In the genomic region with DNA sequence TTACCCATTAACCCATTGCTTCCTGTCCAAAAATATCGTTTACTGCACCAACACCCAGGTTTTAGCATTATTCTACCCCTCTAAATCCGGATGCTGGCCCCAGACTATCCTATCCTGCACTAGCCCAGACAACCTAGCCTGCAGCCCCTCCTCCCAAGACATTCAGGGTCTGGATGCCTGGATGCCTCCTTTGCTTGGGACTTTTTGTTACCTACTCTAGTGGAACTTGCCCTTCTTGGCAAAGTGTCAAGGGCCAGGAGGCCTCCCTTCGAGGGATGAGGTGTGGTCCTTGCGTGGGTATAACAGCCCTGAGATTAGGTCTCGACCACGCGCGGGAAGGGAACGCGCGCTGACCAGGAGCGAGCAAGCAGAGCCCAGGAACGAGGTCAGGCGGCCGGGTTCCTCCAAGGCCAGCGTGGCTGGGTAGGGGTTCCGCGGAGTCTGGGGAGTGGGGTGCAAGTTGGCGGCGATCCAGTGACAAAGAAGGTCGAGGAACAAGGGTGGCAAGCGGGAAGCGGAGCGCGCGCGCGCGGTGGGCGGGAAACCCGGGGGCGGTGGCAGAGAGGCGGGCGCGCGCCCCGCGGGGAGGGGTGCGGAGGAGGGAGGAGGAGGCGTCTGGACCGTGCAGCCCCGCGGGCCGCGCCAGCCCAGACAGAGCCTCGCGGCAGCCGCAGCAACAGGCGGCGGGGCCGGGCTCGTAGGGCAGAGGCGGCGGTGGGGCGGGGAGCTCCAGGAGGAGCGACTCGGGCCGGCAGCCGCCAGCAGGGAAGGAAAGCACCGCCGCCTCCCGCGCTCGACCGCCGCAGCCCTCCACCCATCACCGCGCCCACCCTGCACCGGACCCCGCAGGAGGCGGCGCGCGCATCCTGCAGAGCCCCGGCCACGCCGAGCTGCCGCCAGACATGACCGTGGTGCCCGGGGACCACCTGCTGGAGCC, we compare ENCODE assay signal across 8 mouse cellular contexts. TPM values are rescaled to one million over a fixed set of nuclear protein-coding genes. Genes with fewer than 3 reads are reported as not detected.
A peak's percentile ranks its signal among the peaks of the same experiment; 100 is the strongest.
DNase-seq lines count a peak whose midpoint lies in the region; ATAC-seq and TF ChIP-seq lines count a peak whose summit lies in the region.

A gene (plus strand): TSS at position 649 of the 937 bp plus-strand sequence.

- WGBS in hindbrain, embryonic 16.5 days, result under 1% methylated on average over 52 of the region's 80 CpGs

- no peak for TF ChIP-seq CTCF in gastrocnemius, adult 2 months (IDR thresholded peaks at IDR 0.05)

- H3K36me3 ChIP-seq in hindbrain, embryonic 16.5 days (ENCODE audit: control insufficient read depth, insufficient read depth, low read length), result no peaks in the 10 kb centered on the region

- H3K4me3 ChIP-seq in gastrocnemius, adult 2 months, result peak within 1 kb of the TSS; percentile 81
- H3K4me3 ChIP-seq in hindbrain, embryonic 16.5 days (ENCODE audit: low read length), result peak within 1 kb of the TSS; percentile 86

- peak; percentile 80 for DNase-seq in ZHBTc4 (ENCODE audit: low read depth, low spot score)
- peak; percentile 72 to 85 for DNase-seq in cerebellum, postnatal 25 days
- peak; percentile 73 for DNase-seq in gastrocnemius, adult 2 months
- peak; percentile 53 to 69 for DNase-seq in left cerebral cortex, postnatal 36 days (ENCODE audit: low spot score in 2 of 2)
- DNase-seq in mesoderm, embryonic 11.5 days (ENCODE audit: low read depth, low spot score), result peak; percentile 84
- peak; percentile 75 for DNase-seq in right cerebral cortex, postnatal 25 days
- DNase-seq in urinary bladder, postnatal 4 days (ENCODE audit: low spot score in 2 of 2), result peak; percentile 56 to 75

- H3K9me3 ChIP-seq in hindbrain, embryonic 16.5 days (ENCODE audit: control insufficient read depth, low read length), result no peaks in the 10 kb centered on the region

- H3K27me3 ChIP-seq in hindbrain, embryonic 16.5 days (replicated peaks; ENCODE audit: control insufficient read depth, insufficient read depth, low read length), result no peaks in the 10 kb centered on the region

- H3K27ac ChIP-seq in gastrocnemius, adult 2 months, result 0 out of 2 replicates have a peak within 1 kb of the TSS, but pooled peaks have one; percentile 28
- H3K27ac ChIP-seq in hindbrain, embryonic 16.5 days (ENCODE audit: low read depth, low read length), result peak within 1 kb of the TSS; percentile 92

- ATAC-seq in hindbrain, embryonic 16.5 days, result peak; percentile 96

- H3K4me1 ChIP-seq in hindbrain, embryonic 16.5 days (ENCODE audit: control insufficient read depth, insufficient read depth, low read depth, low read length), result peaks cover 21% of the 10 kb centered on the region

- intact Hi-C loops in gastrocnemius, adult 2 months (cut with DNase I), result no loop called here
- intact Hi-C loops in left cerebral cortex, postnatal 36 days (cut with DNase I), result loop anchor here (5.0 kb wide), 2 partner anchors 78 to 93 kb away; no protein-coding TSS in a partner anchor

- H3K4me2 ChIP-seq in hindbrain, embryonic 16.5 days (ENCODE audit: low read length), result peak within 1 kb of the TSS; percentile 83

- peak within 1 kb of the TSS; percentile 95 for H3K9ac ChIP-seq in hindbrain, embryonic 16.5 days (ENCODE audit: low read depth, low read length)

RNA-seq across cellular contexts. Expression of the gene that starts here (rescaled TPM):
- not detected for total RNA-seq in gastrocnemius, adult 2 months (2021)
- 10.3 and 11.3 TPM in 2 replicates for polyA plus RNA-seq in hindbrain, embryonic 16.5 days (2015; fragmentation: Nextera tagmentation; extraction: Ambion mirVana)
- 10 to 100 TPM; 30.7 to 31.1 TPM for total RNA-seq in left cerebral cortex, postnatal 36 days (2021)

Comparison
In these comparisons a context has a peak if more than half of its experiments do, and no peak if none do; other contexts are left out.
1. Peak in every context shown above with its lines: DNase-seq, ATAC-seq, H3K4me3 ChIP-seq and H3K27ac ChIP-seq.
2. RNA of the gene that starts here (total RNA-seq): 30.7 to 31.1 TPM in left cerebral cortex, postnatal 36 days; not detected in gastrocnemius, adult 2 months; every median in the first group is over 10 times any median in the second.
3. Peak in DNase-seq, H3K4me3 ChIP-seq and H3K27ac ChIP-seq in gastrocnemius, adult 2 months; RNA of the gene not detected or under 1 TPM.